Mouse (Mus musculus) hematopoietic multipotent progenitor cell, adult 10-12 weeks (in vitro differentiated cells): ENCODE data around the gene Cd79b. TPM values are rescaled to one million over a fixed set of nuclear protein-coding genes. Genes with fewer than 3 reads are reported as not detected.

Experiments used
- polyA plus RNA-seq: library from polyadenylated mRNA; stranded (reverse); fragments of >175 nt; gene quantifications from 2 replicates; pipeline ENCODE4 v1.2.3, GENCODE M21; 2012; ENCODE audit warnings: low replicate concordance

Cd79b gene
- polyA plus RNA-seq, result 300 and 616 TPM in 2 replicates

DNA sequence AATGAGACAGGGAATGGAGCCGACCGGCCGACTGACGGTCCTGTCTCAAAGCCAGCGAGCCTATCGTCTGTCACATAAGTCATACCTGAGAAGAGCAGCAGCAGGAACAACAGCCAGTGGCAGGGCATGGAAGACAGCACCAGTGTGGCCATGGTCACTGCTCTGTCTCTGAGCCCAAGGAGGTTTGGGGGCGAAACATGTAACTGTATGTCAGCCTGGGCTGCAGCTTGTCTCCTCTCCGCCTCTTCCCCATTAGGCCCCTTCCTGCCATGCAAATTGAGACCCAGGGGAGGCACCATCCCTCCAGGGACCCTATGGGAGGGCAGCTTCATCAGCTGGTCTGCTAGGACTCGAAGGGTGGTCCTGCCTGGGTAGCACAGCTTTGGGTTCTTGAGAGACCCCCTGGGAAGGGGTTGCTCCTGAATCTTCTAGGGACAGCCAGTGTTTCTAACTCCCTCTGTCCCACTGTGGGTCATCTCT is at the start of gene Cd79b:
Gene Cd79b, minus strand, starts transcription at position 430 of the 480 bp plus-strand sequence.

GRCm38 (mm10) chr11:106353188-106353587 is 38.6 kb upstream of the Cd79b start, which contains the start of gene Scn4a:
Scn4a (minus strand) TSS chr11:106353288.

GRCm38 (mm10) chr11:106301765-106302164 is 12.8 kb downstream of the Cd79b start, which contains the start of gene Gh:
Gh (minus strand) TSS chr11:106301865.

DNA sequence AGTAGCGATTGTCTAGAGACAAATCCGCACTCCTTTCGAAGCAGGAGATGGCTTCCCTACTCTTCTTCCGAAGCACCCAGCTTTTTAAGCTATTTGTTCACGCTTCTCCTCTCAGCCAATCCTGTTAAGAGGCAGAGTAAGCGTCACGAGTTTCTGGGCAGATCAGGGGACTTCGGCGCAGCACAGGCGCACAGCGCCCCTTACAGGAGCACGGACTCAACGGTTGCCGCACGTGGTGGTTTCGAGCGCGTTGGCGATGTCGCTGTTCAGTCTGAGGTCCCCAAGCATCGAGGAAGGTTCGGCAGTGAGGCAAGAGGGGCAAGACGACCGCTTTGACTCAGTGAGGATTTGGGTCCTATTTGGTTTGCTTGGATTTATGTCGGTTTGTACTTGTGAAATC is 38.1 kb downstream of the Cd79b start, which contains the start of gene Tcam1:
Gene Tcam1, plus strand, starts transcription at position 219 of the 400 bp plus-strand sequence.

DNA sequence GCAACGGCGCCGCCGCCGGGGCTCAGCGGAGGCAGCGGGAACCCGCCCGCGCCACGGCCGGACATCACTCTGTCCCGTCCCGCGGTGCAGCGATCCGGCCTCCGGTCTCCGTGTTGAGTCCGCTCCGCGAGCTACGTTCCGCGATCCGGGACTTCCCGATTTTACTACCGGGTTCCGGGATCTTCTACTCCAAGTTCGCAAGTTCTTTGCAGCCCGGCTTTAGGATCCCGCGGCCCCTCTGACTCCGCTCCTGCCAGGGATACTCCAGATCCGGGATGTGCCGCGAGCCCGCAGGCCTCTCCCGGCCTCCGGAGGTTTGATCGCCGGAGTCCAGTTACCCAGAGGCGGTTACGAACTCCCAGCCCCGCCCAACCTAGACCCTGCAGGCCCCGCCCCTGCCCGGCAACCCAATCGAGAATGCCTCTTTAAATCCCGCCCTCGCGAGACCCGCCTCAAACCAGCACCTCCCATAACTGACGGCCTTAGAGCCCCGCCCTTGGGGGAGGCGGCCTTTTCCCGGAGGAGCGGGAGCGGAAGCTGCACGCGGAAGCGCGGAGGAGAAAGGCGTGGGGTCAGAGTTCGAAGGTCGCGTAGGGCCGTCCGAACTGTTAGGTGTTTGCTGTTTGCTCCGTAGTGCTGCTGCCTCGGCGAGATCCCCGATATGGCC is 41.8 kb downstream of the Cd79b start, which contains the start of gene Smarcd2:
Gene Smarcd2, minus strand, starts transcription at position 329 of the 667 bp plus-strand sequence.

Other genes starting within 250 kb of the Cd79b start
- 10.2 and 13.7 TPM in 2 replicates for gene Taco1, start 248.7 kb downstream of the Cd79b start, polyA plus RNA-seq
- 16.0 and 30.6 TPM in 2 replicates for gene Map3k3, start 230.1 kb downstream of the Cd79b start, polyA plus RNA-seq
- gene Gm10840, start 153.9 kb downstream of the Cd79b start, polyA plus RNA-seq, result not detected in 2 replicates
- gene Limd2, start 153.9 kb downstream of the Cd79b start, polyA plus RNA-seq, result 806 and 995 TPM in 2 replicates
- gene Strada, start 112.6 kb downstream of the Cd79b start, polyA plus RNA-seq, result 75.0 and 75.7 TPM in 2 replicates
- gene Ccdc47, start 98.4 kb downstream of the Cd79b start, polyA plus RNA-seq, result 3.1 and 4.1 TPM in 2 replicates
- 19.5 and 27.8 TPM in 2 replicates for gene Ddx42, start 97.8 kb downstream of the Cd79b start, polyA plus RNA-seq
- gene Ftsj3, start 58.7 kb downstream of the Cd79b start, polyA plus RNA-seq, result 2.7 and 11.3 TPM in 2 replicates
- gene Psmc5, start 58.6 kb downstream of the Cd79b start, polyA plus RNA-seq, result 8.6 and 32.2 TPM in 2 replicates
- gene Smarcd2, start 41.8 kb downstream of the Cd79b start, polyA plus RNA-seq, result 85.2 and 128 TPM in 2 replicates
- gene Tcam1, start 38.1 kb downstream of the Cd79b start, polyA plus RNA-seq, result 0.03 and 0.15 TPM in 2 replicates
- gene Gh, start 12.9 kb downstream of the Cd79b start, polyA plus RNA-seq, result 0.91 TPM in 1 of 2 replicates, not detected in the other
- gene Scn4a, start 38.5 kb upstream of the Cd79b start, polyA plus RNA-seq, result 1.7 and 4.3 TPM in 2 replicates
- gene Prr29, start 50.7 kb upstream of the Cd79b start, polyA plus RNA-seq, result 0.76 and 1.2 TPM in 2 replicates
- gene Icam2, start 73.3 kb upstream of the Cd79b start, polyA plus RNA-seq, result 47.3 and 66.7 TPM in 2 replicates
- 10.3 and 27.7 TPM in 2 replicates for gene Ern1, start 173.1 kb upstream of the Cd79b start, polyA plus RNA-seq